Mouse (Mus musculus): ENCODE measurements around the gene 4930451I11Rik. TPM values are rescaled to one million over a fixed set of nuclear protein-coding genes. Genes with fewer than 3 reads are reported as not detected.

Gene 4930451I11Rik
- total RNA-seq, 2 experiments from 2014 or later: not detected

DNA sequence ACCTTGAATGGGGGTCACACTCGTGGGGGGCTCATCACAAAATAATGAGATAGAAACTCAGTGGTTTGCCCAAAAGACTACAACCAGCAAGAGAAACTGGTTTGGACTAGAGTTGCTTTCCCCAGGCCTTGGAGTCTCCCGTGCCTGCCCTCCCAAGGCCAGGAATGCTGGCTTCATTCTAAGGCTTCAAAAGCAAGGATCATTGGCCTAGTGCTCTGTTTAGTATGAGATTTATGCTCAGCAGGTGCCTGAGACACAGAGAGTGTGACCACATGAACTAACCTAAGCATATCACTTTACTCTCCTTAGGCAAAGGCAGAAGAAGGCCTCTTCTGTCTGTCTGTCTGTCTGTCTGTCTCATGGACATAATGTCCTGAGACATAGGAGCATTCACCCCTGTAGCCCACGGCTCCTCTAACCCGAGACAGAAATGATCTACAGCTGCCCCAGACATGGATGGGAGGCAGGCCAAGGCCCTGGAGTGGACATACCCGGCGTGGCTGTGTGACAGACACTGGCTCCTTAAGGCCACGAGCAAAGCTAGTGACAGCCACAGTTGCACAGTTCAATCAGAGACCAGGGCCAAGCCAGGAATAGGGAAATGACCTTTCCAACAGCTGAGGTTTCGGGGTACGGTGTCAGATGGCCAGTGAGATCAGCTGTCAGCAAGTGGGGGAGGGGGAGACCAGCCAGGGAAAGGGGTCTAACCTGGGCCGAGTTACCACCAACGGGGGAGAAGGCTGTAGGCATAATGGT, 29.1 kb downstream of the 4930451I11Rik start:
- intact Hi-C loops (cut with DNase I): no loop called here
- DNase-seq: no peak

DNA sequence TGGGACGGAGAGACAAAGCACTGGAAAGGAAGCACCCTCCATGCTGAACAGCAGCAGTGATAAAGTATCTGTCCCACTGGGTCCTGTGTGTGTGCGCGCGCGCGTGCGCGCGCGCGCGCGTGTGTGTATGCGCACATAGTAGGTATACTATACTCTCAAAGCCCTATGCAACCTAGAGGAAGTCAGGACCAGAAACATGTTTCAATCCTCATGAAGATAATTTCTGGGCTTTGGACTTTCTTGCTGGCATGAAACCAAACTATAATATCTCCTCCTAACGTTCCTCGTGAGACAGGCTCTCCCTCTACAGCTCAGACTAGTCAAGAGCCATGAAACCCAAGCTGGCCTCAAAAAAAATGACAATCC, 30.4 kb downstream of the 4930451I11Rik start:
- intact Hi-C loops (cut with DNase I): no loop called here
- DNase-seq: no peak

DNA sequence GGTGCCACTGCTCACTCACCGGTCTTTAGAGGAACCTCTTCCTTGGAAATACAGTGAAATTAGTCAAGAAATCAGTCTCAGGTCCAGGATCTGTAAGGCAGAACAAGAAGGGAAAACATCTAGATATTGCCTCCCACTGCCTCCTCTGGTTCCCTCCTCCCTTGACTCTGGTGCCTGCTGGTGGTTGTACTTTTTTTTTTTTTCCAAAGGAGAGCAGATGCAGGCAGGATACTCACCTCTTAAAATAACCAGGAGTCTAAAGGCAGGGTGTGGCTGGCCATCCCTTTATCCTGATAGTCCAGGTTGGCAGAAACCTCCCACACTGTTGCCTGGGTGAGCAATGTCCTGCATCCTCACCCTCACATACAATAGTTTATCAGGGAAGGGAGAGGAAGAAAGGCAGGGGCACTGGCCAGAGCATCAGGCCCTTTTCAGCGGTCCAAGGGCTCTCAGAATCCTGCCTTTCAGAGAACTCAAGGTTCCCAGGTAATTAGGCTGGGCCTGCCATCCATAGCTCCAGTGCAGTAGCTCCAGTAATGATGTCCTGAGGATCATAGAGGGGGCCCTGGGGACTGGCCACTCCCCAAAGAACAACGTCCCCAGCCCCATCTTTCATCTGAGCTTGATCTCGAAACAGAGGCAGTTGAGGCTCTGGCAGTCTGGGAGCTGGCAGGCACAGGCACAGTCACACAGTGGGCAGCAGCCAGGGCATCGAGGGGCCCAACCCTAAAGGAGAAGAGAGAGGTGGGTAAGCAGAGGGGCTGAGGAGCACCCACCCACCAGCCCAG, 31.0 kb downstream of the 4930451I11Rik start:
- DNase-seq: no peak
- intact Hi-C loops (cut with DNase I): no loop called here

DNA sequence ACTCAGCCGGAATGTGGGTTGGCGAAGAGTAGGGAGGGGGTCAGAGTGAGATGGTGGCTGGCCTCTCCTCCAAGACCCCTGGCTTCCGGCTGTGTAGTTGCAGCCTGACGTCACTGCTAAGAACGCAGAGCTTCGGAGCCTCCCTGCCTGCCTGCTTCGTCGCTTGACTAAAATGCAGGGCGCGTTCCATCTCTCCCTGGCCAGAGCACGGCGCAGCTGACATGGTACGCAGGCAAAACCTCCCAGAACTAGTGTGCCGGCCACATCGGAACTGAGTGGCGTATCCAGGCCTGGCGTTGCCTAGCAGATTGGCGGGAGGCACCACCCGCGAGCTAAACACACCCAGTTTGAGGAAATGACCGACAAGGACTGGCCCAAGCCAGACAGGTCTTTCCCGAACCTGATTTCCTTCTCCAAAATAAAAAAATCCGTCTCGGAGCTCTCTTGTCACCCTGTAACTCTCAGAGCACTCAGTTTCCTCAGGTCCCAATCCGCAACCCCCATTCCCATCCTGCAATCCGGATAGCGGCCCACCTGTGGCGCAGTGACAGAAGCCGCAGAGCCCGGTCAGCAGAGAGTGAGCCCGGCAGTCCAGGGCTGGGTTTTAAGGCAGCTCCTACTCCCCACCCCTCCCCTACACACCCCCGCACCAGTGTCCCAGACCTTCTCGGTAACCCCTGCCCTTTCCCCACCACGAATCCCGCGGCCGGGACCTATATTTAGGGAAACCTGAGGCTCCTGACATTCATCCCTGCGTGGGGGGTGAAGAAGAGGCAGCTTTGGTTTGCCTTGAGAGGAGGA, 31.8 kb downstream of the 4930451I11Rik start:
- no peak for DNase-seq
- intact Hi-C loops (cut with DNase I): no loop called here

DNA sequence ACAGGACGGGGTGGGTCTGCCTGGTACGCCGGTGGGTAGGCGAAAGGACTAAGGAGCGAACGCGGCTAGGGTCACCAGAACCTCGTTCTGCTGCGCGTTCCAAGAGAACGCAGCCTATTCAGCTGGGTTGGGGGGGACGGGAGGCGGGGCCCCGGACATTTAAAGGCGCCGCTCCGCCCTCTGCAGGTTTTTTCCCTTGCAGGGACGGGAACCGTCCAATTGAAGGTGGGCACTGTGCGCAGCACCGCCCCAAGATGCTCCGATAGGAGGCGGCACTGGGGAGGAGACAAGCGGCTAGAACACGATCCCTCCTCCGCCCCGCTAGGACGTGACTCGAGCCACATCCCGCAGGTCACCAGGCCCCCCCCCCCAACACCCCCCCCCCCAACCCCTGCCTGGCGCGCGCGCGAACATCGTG, 32.4 kb downstream of the 4930451I11Rik start:
- intact Hi-C loops (cut with DNase I): no loop called here

DNA sequence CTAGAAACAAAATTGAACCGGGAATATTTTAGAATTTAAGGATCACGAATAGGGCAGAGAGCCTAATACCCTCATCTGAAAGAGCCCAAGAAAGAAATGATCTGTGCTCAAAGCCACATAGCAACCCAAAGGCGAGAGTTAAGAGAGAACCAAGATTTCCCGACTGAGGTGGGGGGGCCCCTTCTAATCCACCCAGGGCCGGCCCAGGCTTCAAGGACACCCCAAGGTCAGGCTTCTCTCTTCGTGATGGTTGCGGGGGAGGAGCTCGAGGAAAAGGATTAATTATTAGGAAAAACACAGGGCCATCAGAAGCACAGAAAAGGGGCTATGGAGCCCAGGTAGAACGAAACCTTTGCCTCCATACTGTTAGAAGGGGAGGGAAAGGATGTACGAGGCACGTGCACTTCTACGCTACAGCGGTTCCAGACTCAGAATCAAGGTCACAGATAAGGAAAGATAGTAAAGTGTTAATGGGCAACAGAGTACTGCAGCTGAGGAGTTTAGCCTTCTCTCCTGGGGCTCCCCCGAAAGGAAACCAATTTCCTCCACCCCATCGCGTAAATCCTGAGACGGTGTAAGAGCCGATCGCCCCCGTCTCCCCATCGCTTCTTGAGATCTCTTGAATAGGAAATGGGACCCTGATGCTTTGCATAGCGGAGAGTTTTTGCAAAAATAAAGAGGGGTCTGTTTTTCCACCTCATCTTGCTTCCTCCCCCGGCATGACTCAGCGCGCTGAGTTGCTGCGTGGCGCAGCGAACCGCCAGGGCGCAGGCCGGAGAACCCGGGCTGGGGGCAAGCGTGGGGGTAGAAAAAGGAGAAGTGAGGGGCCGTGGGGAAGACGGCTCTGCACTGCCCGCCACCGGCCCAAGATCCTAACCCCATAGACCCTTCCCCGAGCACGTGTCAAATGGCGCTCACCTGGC, 33.1 kb downstream of the 4930451I11Rik start:
- DNase-seq: peak in 1 of 2 experiments; percentile 58

More for the DNA sequence above, 32.4 kb downstream of the 4930451I11Rik start:
- DNase-seq: peak; percentile 97 to 99

DNA sequence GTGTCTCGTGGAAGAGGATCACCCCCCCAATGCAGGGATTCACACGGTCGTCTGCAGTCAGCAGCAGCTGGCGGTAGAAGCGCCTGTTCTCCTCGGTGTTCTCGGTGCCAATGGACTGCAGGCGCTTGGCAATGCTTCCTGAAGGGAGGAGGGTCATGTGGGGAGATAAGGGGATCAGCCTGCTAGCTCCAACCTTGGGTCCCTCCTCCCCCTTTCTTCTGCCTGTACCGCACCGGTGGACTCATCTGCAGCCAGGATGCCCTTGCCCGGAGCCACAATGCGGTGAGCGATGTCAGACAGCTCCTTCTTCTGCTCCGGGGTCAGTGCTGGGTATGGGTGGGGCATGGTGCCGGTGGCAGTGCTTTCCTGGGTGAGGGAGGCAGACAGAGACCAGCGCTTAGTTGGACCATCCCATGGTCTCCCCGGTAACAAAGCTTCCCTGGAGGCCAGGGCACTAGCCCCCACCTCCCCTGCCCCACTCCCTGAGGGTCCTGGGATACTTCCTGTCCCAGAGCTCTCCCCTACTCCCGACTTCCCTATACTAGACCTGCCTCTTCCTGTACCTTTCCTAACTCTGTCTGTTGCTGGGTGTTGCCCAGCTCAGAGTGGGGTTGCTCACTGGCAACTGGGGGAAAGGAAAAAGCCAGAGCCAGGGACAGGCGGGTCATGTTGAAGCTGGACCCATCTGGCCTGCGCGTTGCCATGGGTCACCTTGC, 33.9 kb downstream of the 4930451I11Rik start, which contains the start of gene Fam57b:
Gene Fam57b, plus strand, starts transcription at position 258 of the 716 bp plus-strand sequence.
- DNase-seq: peak; percentile 73 to 80
- intact Hi-C loops (cut with DNase I): no loop called here

More for the DNA sequence above, 33.1 kb downstream of the 4930451I11Rik start:
- intact Hi-C loops (cut with DNase I): no loop called here

DNA sequence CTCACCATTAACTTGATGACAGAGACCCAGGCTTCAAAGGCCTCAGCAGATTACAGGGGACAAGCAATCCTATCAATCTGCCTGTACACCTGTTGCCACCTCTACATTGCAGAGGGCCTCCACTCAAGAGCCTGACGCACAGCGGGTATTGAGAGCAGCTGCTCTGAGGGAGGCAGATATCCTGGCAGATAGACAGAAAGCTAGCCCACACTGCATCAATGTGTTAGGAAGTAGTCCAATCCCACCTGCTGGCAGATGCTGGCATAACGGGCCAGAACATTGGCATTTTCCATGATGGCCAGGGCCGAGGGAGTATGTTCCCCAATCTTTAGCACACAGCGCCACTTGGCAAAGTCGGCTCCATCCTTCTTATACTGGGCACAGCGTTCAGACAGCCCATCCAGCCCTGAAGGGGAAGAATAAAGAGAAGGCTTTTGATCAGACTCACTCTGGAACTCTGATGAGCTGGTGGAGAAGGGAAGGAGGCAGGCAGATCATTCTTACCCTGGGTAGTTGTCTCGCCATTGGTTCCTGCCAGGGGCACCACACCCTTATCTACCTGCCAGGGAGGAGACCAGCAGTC, 35.0 kb downstream of the 4930451I11Rik start:
- DNase-seq: peak in 1 of 2 experiments; percentile 50
- intact Hi-C loops (cut with DNase I): no loop called here

DNA sequence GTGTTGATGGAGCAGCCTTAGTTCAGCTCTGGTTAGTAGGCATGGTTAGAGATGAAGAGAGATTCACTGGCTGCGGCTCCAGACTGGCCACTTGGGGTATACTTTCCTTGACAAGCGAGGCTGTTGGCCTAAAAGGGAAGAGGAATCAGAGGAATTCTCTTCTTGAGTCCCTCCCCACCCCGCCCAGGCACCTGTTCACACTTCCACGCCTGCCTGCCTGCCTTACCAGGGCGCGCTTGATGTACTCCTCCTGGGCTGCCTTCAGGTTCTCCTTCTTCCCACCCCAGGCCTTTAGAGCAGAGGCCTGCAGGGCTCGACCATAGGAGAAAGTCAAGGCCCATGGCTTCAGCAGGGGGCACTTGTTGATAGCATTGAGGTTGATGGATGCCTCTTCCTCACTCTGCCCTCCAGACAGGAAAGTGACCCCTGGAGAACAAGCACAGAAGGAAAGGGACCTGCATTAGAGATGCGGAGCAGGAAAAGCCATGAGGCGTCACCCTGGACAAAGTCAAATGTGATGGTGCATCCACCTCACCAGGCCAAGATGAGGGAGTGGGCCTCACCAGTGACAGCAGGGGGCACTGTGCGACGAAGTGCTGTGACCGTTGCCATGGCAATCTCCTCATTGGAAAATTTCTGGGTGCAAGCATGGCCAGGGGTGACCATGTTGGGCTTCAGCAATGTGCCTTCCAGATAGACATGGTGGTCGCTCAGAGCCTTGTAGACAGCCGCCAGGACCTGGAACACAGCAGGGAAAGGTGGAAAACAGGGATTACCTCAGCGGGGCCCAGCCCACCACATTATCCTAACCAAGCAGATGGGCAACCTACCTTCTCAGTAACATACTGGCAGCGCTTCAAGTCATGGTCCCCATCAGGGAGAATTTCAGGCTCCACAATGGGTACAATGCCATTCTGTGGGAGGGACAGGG, 35.8 kb downstream of the 4930451I11Rik start:
- intact Hi-C loops (cut with DNase I): no loop called here
- no peak for DNase-seq

DNA sequence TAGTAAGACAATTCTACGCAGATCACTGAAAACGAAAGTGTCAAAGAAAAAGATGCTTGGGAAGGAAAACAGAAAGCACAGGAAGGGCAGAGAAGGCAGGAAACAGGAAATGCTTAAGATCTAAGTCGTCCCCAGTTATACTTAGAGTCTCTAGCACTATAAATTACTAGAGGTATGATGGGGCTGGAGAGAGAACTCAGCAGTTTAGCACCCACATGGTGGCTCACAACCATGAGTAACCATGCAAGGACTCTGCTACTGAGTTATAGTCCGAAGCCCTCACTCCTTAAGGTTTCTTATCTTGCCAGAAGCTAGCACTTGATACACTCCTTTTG, 37.2 kb downstream of the 4930451I11Rik start:
- intact Hi-C loops (cut with DNase I): no loop called here
- no peak for DNase-seq

DNA sequence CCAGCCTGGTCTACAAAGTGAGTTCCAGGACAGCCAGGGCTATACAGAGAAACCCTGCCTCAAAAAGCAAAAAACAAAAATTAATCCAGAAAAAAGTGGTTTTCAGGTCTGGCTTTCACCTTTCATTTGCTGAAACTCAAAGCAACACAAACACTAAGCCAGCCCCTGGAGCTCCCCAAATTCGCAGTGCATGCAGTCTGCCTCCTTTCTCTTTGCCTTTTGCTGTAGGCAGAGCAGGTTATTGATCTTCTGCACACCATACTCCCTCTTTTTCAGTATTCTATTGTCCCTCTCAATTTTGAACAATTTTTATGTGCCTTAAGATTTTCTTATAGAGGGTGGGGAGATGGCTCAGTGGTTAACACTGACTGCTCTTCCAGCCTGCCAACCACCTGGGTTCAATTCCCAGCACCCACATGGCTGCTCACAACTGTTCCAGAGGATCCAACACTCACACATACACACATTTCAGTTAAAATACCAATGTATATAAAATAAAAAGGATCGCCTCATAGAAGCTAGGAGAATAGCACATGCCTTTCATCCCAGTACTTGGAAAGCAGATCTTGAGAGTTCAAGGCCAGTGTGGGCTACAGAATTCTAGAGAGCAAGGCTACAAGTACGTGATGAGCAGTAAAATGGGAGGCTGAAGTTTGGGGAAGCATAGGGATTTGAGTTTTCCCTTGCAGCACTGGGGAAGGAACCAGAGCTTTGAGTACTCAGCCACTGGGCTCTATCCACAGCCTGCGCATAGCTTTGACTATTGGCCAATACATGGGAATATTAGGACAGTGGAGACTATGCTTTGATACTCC, 37.8 kb downstream of the 4930451I11Rik start:
- intact Hi-C loops (cut with DNase I): loop anchor here (2.0 kb wide), 1 partner anchor 33 kb away; no protein-coding TSS in a partner anchor
- DNase-seq: no peak

DNA sequence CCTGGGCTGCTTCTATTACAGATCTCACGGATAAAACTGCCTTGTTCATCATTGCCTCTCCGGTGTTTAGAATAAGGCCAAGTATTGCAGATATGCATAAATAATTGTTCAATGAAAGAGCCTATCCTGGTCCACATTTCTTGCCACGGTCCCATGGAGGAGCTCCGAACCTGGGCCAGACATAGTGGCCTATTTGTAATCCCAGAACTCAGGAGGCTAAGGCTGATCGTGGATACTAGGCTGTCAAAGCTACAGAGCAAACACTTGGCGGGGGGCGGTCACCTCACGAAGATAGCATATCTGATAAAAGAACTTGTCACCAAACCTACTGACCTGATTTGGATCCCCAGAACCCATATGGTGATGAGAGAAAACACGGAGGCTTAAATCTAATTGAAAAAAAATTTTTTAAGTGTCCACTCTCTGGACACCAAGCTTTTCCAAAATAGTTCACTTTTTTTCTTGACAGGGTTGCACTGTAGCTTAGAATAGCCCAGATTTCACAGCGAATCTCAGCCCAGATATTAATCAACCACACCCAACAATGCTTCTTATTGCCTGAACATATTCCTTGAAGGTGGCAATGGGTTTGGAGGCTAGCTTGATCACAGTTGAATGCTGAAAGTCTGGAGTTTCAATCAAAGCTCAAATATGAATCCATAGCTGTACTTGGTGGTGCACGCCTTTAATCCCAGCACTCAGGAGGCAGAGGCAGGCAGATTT, 38.6 kb downstream of the 4930451I11Rik start:
- intact Hi-C loops (cut with DNase I): loop anchor here (2.0 kb wide), 1 partner anchor 32 kb away; no protein-coding TSS in a partner anchor
- no peak for DNase-seq

DNA sequence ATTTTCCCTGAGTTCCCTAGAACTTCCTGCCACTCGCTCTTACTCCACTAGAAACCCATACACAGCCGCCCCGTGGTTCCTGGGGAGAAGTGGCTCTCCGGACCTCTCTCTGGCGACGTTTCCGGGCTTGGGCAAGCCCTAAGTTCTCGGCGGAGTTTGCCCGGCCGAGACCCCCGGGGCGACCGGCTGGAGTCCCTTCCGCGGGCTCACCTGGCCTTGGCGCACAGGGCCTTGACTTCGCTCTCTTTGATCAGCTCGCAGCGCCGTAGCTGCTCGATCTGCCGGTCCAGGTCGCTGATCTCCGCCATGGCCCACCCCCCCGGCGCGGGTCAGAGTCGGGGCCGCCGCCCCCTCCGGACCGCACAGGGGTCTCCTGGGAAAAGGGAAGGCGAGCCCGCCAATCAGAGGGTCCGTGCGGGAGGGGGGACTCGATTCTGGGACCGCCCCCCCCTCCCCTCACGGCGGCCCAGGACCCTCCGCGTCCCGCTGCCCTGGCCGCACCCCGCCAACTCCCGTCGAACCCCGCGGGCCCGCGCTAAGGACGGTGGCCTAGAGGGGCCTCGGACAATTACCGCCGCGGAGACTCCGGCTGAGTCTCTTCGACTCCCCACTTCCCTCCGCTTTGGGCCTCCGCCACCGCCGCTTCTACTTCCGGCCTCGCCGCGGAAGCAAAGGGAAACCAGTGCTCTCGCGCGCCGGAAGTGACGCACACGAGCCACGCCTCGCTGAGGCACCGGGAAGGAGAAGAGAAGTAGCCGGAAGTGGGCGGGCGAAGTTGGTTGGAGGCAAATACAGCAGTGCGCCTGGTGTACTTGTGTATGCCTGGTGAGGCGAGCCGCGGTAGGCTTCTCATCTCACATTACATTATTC, 39.4 kb downstream of the 4930451I11Rik start, which contains the start of gene Ppp4c:
Gene Ppp4c, minus strand, starts transcription at position 646 of the 870 bp plus-strand sequence.
- intact Hi-C loops (cut with DNase I): loop anchor here (2.0 kb wide), 1 partner anchor 31 kb away; no protein-coding TSS in a partner anchor
- peak; percentile 98 to 99 for DNase-seq

DNA sequence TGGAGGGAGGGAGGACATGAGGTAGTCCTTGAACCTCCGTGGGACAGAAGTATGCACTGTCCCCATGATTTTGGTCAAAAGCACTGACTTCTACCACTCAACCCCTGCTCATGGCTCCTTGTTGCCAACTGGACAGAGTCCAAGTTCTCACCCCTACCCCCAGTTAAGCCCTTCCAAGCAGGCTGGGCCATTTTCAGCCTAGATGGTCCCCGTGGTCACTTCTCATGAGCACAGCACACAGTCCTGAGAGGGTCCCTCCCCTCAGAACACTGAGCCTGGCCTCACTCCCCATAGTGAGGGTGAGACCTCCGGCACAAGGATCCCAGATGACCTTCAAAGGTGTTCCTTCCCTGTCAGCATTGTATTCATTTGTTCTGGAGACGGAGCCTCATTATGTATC, 42.3 kb downstream of the 4930451I11Rik start:
- no peak for DNase-seq
- intact Hi-C loops (cut with DNase I): no loop called here

DNA sequence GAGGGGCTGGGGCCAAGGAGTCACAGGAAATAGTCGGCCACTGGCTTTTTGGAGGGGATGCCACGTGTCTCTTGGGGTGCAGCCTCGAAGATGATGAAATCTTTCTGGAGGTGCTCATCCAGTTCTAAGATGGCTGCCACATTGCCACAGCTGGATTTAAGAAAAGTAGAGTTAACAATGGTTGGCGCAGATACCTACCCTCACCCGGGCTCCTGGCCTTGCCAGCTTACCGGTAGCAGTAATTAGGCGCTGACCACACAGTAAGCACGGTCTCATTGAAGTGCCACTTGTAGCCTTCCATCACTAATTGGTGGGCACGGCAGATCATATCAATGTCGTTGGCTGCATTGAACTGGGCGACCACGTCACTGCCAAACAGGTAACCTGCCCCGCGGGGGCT, 45.3 kb downstream of the 4930451I11Rik start:
- DNase-seq: no peak
- intact Hi-C loops (cut with DNase I): no loop called here
